Mouse (Mus musculus) urinary bladder, adult 2 months (tissue): Measurements from ENCODE around the gene Rdh7. TPM values are rescaled to one million over a fixed set of nuclear protein-coding genes. Genes with fewer than 3 reads are reported as not detected.
A peak's percentile ranks its signal among the peaks of the same experiment; 100 is the strongest.
"Not testable (repeated sequence)": the region's sequence is repeated elsewhere in the genome, so short reads cannot be mapped to it uniquely, and the experiment has no call there.

Experiments
- DNase-seq: peaks from one replicate; pipeline ENCODE4 v3.0.0; 2022; ENCODE audit warnings: low spot score
- polyA plus RNA-seq: library from polyadenylated mRNA; depleted of rRNA; stranded (reverse); fragments of >200 nt; gene quantifications from 2 replicates; pipeline ENCODE4 v1.2.3, GENCODE M21; 2012; rRNA removed

The Rdh7 gene
- 0.10 TPM in 1 of 2 replicates, not detected in the other for polyA plus RNA-seq

DNA sequence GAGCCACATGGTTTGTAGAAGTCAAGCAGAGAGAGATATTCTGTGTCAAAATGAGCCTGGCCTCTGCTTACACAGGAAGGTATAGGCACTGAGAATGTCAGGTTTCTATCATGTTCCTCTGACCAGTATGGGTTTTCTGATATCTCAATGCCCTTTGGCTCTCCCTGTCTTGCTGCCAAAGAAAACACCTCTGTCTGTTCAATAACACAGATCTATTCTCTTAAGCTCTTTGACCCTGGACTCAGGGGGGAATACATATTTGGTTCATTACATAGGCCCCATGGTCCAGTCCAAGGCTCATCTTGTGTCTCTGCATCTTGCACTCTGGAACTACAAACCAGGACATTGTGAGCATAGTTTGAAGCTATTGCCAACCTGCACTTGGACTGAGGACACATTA lies at the start of gene Rdh7:
Gene Rdh7, minus strand, starts transcription at position 213 of the 400 bp plus-strand sequence.
- DNase-seq: no peak

- no peak for DNase-seq
Observed at GRCm38 (mm10) chr10:127937428-127938010, 48.9 kb upstream of the Rdh7 start.

DNA sequence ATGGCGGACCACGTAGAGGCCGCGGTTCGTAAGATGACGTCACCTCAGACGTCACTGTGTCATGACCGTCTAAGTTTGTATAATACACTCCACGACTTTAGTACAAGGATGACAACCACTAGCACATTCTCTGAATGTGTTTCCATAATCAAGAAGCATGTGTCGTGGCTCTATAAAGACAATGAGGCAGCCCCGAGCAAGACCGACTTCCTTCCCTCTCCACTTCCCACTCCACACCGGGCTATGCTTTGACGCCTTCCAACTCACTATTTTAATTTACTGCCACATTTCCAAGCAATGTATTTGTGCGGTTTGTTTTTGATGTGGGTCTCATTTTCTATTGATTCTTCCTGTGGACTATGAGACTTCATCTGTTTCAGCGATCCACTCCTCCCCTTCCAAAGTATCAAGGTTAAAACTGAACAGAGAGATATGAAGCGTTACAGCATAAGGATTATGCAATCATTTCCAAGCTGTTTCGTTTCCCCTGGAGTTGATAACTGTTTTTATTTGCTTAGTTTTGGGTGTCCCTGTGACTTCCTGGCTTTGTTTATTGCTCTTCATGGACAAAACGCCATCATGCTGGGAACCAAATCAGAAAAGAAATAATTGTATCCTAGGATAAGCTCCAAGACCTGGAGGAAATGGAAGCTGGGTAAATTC lies 48.3 kb upstream of the Rdh7 start:
- DNase-seq: no peak

DNA sequence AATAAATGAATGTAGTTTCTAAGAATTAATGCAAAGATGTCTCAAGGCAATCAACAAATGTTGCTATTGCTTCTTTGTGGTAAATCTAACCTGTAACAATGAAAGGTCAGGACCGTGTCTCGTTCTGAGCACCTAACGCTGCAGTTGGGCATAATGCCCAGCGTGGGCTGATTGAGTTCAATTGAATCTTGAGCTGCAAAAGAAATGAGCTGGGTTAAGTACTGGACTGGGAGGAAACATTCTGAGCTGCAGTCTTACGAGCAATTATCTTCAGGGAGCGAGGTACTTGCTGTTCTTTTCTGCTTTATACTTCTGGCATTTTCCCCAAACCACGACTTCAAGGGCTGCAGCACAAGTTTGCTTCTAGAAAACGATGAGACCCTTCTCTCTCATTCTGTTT lies 47.7 kb upstream of the Rdh7 start:
- DNase-seq: no peak

GRCm38 (mm10) chr10:127932290-127932926 lies 43.8 kb upstream of the Rdh7 start:
- no peak for DNase-seq

DNA sequence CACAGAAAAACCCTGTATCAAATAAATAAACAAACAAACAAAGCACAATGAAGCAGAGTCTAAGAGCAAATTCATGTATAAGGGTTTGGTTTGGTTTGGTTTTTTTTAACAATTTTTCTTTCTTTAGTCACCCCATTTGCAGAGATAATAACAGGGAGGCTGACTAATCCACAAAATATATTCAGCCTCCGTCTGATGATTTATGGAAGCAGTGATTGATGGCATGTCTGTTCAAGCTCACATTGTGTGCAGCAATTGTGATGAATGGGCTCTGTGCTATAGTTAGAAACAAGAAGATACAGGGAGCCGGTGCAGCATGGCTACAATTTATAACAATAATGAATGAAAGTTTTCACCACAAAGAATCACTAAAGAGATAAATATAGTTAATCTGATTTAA lies 39.1 kb upstream of the Rdh7 start:
- DNase-seq: no peak

DNA sequence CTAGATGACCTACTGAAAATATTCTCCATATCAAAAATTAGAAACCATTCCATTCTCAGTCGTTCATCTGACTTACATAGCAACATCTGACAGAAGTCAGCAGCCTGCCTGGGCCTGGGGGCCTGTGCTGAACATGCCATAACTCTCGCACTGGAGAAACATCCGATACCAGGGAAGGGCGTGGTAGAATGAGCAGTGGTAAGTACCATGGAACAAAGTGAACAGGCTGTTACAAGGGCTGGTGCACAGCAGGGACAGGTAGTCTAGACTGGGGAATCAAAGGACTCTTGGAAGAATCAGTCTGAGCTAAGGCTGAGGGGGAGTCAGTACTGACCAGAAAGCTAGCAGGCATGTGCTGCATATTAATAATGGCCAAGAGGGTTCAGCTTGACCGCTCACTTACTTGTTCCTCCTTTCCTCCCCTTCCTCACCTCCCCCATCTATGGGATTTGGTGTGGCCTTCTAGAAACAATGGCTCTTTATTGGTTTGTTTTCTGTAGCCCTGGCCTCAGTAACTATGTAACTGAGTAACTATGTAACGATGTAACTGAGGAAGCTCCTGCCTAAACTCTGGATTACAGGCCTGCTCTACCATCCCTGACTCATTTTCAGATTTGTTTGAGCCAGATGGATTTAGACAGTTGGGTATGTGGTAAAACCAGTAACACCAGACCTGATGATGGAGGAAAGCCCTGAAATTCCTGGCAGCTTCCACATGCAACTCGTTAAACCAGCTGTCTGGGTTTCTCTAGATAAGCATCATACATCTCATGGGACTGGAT lies 36.2 kb upstream of the Rdh7 start:
- DNase-seq: no peak

DNA sequence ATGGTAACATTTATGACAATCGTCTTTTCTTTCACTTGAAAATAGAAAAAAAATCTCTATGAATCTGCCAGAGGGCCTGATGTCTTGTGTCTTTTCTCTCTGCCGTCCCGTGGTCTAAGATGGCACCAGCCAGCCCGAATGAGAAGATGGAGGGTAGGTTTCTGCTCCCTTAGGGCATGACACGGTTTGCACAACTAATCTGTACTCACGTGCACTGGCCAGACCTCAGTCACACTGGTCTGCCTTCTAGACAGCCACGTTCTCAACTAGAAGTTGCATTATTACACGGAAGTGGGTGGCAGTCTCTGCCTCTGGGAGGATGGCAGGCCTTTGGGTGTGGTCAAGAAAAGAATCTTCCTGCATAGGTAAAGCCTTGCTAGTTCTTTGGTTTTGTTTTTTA lies 34.4 kb upstream of the Rdh7 start:
- DNase-seq: no peak

- no peak for DNase-seq
Observed at GRCm38 (mm10) chr10:127922241-127922640, 33.6 kb upstream of the Rdh7 start.

DNA sequence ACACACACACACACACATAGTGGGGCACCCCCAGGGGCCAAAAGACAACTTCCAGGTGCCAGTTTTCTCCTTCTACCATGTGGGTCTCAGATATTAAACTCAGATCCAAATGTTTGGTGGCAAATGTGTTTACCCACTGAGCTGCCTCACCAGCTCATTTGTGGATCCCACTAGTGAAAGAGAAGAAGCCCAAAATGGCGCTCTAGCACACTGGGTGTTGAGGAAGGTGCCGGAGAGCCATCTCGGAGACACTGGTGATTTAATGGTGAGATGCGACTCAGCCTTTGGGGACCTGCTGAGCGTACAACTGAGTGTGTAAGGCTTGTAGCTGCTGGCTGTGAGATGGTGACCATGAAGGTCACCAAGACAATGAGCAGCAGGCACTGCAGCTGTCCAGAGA lies 29.0 kb upstream of the Rdh7 start:
- no peak for DNase-seq

- DNase-seq: not testable (repeated sequence)
Observed at GRCm38 (mm10) chr10:127917183-127917582, 28.6 kb upstream of the Rdh7 start.

GRCm38 (mm10) chr10:127915578-127915977 lies 27.0 kb upstream of the Rdh7 start:
- DNase-seq: no peak

GRCm38 (mm10) chr10:127907386-127907951 lies 18.9 kb upstream of the Rdh7 start:
- DNase-seq: no peak

GRCm38 (mm10) chr10:127906138-127906537 lies 17.5 kb upstream of the Rdh7 start:
- DNase-seq: no peak

DNA sequence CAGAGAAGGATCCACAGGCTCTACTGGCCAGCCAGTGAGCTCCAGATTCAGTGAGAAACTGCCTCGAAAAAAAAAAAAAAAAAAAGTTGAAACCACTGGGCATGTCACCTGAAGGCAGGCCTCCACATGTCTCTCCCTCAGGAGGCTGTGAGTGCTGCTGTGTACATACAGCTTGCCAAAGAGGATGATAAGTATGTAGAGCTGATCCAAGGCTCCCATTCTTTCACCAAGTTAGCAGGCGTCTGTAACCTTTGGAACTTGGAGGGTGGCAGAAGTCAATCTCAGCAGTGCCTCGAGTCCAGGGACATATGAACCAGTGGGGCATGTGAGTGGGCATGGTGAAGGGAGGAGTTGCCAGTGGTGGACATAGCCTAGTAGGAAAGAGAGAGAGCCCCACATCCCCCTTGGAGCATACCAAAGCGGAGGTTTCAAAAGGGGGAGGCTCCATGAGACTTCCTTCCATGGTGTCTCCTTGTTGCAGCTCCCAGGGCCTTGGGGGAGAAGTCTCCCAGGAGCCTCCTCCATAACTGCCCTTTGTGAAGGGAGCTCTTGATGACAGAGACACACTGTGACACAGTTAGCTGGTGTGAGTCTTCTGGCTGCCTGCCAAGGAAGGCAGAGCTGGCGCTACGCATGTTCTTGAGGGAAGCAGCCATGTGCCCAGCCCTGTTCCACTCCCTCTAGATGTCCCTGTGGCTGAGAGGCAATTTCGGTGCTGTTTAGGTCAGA lies 16.3 kb upstream of the Rdh7 start:
- DNase-seq: peak; percentile 29

- no peak for DNase-seq
Observed at GRCm38 (mm10) chr10:127903116-127903515, 14.5 kb upstream of the Rdh7 start.

DNA sequence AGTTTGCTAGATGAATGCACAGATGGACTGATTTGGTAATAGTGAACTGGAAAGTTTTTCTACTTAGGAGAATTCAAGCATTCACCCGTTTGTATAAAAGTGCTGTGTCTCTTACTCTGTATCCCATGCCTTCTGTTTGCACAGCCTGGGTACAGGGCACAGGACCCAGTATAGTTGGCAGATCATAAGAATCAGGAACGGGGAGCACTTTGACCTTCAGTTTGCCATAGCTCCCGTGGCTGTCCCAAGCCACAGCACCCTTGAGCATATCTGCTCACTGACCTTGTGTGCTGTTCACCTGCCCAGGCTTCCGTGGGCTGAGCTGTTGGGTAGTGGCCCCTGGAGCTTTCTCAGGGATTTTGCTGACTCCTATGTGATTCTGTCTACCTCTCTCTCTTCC lies 13.1 kb upstream of the Rdh7 start:
- no peak for DNase-seq

GRCm38 (mm10) chr10:127899783-127900182 lies 11.2 kb upstream of the Rdh7 start:
- no peak for DNase-seq

- no peak for DNase-seq
Observed at GRCm38 (mm10) chr10:127898218-127898617, 9.6 kb upstream of the Rdh7 start, which contains the start of gene Sdr9c7. Gene Sdr9c7, plus strand, starts transcription at chr10:127898518.

DNA sequence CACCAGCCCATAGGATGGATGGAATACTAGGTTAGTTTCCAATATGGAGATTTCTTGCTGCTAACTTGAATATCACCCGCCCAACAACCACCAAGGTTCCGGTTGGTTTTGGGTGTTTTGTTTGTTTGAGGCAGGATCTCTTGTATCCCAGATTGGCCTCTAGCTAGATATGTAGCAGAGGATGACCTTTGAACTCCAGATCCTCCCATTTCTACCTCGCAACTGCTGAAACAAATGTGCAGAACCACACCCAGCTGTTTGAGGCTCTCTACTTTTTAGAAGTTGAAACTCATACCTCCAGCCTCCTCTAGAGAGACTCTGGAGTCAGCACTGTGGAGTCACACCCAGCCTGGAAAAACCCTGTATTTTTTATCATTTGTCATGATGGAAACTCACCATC lies 8.9 kb upstream of the Rdh7 start:
- no peak for DNase-seq

DNA sequence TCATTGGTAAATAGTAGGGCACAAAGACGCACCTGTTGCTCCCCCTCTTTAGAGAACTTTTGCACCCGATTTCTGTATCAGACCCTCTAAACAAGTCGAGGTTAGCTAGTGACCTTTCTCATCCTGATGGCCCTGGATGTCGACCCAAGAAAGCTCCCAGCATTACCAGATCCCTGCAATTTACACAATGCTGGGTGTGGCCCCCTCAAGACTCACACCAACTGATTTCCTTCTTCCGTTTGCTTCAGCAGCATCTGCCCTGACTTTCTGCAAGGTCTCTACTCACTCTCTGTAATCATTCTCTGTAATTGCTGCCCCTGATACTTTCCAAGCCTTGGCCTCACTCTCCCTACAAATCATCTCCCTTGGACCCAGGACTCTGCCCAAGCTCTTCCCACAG lies 8.1 kb upstream of the Rdh7 start:
- DNase-seq: no peak
